Mouse (Mus musculus): ENCODE measurements around the gene Gm20683. TPM values are rescaled to one million over a fixed set of nuclear protein-coding genes. Genes with fewer than 3 reads are reported as not detected.
"Not testable (repeated sequence)": the region's sequence is repeated elsewhere in the genome, so short reads cannot be mapped to it uniquely, and the experiment has no call there.

The Gm20683 gene
- total RNA-seq, 2 experiments from 2014 or later = 29.0 to 29.5 TPM

DNA sequence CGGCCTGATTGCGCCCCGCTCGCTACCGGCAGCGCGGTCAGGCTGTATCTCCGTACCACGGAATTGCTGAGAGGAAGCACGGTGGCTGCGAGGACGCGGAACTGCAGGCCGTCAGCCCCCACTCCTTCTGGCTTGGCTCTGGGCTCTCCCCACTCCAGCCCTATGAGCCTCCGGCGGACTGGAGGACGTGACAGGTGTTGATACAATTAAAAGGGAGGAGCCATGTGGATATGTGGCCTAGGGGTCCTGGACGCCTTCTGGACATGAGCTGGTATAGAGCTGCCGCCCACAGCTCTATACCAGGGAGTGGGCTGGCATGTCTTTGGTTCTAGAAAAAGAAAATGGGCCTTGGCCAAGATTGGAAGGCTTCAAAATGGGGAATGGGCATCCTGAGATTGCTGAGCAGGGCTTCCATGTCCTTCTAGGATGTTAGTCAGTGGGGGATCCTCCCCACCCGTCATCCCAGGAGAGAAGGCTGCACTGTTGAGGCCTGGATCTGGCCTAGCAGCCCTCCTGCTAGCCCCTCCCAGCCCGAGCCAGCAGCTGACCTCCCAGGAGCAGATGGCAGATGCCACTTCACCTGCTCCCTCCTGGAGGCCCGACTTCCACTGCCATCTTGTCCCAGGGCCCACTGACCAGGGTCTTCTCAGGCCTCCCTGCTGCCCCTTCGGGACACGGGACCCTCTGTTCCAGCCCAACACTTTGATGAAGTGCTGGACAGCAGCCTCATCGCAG is 31.8 kb downstream of the Gm20683 start:
- intact Hi-C loops (cut with DNase I) = no loop called here
- peak in 1 of 2 experiments; percentile 57 for DNase-seq (ENCODE audit: low spot score in 2 of 2)

DNA sequence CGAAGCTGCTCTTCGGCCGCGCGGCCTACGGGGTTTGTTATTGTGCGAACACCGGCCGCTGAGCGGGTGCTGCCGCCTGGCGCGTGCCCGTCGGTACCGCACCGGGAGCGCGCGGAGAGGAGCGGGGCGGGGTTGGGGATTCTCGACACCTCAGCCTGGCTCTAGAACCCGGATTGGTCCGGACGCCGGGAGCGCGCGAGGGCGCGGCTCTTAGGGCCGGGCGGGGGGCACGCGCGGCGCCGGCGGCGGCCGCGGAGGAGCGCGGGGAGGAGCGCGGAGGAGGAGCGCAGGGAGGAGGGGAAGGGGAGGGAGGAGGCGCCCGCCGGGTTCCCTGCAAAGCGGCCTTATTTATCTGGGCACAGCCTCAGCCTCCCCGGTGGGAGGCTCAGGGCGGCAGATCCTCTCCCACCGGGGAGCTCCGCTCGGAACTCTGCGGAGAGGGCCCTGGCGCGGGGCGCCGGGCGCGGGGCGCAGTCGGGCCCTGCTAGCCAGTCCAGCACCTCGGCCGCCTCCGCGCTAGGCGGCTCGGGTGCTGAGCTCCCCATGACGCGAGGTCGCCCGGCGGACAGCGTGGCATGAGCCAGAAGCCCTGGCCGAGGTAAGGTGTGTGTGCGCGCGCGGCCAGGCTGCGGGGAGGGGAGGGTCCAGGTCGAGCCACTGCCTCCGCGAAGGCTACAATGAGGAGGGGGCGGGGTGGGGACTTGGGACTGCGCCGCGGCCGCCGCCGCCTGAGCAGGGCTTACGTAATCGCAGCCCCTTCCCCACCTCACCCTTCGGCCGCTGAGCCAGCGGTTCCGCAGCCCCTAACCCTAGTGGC is 32.6 kb downstream of the Gm20683 start, which contains the start of gene Fbxl16:
TSS of gene Fbxl16 (plus strand) at position 297 of the 817 bp plus-strand sequence.
- DNase-seq (ENCODE audit: low spot score in 2 of 2) = peak; percentile 90 to 94
- intact Hi-C loops (cut with DNase I) = no loop called here

DNA sequence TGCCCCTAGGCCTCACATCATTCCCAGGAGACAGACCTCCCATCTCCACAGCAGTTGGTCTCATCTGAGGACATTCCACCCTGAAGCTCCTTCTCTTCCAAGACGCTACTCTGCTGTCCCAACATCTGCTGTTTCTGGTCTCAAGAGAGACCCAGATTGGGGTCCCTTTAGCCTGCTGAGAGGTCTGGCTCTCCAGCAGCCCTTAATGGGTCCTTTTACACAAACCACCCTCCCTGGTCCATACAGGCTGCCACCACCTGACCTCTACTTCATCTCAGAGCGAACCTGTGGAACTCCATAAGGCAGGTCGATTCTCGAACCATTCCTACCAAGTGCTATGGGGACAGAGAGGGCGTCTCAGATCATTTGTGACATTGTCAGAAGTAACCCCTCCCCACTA is 33.5 kb downstream of the Gm20683 start:
- intact Hi-C loops (cut with DNase I) = no loop called here
- DNase-seq (ENCODE audit: low spot score in 2 of 2) = no peak

DNA sequence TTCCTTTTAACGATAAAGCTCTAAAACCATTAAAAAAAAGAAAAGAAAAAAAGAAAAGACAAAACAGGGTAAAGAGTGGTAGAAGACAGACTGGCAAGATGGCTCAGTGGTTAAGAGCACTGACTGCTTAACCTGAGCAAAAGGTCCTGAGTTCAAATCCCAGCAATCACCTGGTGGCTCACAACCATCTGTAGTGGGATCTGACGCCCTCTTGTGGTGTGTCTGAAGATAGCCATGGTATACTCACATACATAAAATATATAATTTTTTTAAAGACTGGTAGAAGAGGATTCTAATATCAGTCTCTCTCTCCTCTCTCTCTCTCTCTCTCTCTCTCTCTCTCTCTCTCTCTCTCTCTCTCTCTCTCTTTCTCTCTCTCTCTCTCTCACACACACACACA is 34.1 kb downstream of the Gm20683 start:
- intact Hi-C loops (cut with DNase I); DNase-seq (ENCODE audit: low spot score in 2 of 2): not testable (repeated sequence)

DNA sequence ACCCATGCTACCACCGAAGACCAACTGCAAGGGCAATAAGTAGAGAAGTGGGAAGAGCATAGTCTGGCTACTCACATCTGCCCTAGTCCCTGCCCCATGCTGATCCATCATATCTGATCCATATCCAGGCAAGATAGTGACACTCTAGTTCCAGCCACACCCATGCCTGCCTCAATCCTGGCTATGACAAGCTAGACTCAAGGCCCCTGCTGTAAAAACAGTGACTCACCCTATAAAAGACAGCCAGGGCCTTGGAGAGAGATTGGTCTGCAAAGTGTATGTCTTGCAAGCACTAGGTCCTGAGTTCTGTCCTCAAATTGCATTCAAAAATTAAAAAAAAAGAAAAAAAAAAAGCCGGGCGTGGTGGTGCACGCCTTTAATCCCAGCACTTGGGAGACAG is 35.1 kb downstream of the Gm20683 start:
- intact Hi-C loops (cut with DNase I) = no loop called here
- DNase-seq (ENCODE audit: low spot score in 2 of 2) = no peak

DNA sequence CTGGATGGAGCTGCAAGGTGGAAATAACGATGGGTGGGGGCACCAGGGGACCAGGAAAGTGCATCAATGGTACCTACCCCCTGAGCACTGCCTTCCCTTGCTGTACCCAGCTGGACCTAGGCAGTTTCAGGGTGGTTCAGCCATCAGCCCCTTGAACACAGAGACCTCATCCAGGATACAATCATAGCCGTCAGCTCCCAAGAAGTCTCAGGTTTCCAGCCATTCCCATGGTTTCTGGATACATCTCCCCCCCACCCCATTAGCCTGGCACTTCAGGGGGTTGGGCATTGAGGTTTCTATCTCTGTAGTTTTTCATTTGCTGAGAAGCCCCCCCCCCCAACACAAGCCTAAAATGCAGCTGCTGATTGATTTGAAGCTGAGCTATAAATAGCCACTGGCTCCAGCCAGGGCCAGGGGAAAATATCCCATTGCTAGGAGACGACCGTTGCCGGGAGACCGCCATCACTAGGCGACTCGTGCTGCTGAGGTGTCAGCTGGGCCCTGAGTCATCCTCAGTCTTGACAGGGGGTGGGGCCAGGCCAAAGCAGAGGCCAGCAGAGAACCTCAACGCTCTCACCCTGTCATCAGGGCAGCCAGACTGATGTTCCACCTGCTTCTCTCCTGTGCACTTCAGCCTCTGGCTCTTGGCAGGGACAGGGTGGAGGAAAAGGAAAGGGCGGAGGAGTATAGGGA is 38.6 kb downstream of the Gm20683 start:
- DNase-seq (ENCODE audit: low spot score in 2 of 2) = peak; percentile 85 to 96
- intact Hi-C loops (cut with DNase I) = no loop called here

DNA sequence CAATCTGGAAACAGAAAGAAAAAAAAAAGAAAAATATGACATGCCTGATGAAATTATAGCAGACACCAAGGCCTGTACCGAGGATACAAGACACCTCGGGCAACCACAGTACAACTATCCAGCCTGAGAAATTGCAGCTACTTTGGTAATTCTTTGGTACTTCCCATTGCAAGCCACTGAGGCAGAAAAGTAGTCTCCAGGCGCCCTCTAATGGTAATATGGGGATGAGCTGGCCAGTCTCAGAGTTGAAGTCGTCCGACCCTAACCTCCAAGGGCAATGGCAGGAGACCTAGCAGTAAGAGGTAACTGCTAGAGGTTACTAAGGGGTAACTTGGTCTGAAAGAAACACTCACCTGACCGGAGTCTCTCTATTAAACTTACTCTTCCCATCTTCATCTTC is 40.5 kb downstream of the Gm20683 start:
- intact Hi-C loops (cut with DNase I) = loop anchor here (2.0 kb wide), 3 partner anchors 28 to 324 kb away; partner anchors contain the start of gene Narfl
- DNase-seq (ENCODE audit: low spot score in 2 of 2) = peak; percentile 78 to 80

DNA sequence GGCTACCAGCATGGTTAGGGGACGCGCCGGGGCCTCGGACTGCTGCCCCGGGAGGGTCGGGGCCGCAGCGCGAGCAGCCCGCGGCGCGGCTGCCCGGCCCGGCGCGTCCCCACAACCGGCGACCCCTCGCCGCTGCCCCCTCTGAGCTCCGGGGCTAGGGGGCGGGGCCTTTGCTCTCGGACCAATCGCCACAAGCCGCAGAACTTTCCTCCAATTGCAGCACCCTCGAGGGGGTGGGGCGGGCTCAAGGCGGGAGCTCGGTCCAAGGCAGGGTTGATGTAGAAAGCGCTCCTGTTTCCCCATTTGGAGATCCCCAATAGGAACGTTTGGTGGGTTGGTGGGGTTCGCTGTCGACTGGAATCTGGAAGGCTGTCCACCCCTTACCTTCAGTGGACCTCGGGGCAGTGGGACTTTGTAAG is 44.6 kb downstream of the Gm20683 start, which contains the start of gene Metrn:
TSS of gene Metrn (minus strand) at position 186 of the 419 bp plus-strand sequence.
- peak; percentile 57 to 76 for DNase-seq (ENCODE audit: low spot score in 2 of 2)
- intact Hi-C loops (cut with DNase I) = loop anchor here (10.0 kb wide), 1 partner anchor 232 kb away; no protein-coding TSS in a partner anchor

DNA sequence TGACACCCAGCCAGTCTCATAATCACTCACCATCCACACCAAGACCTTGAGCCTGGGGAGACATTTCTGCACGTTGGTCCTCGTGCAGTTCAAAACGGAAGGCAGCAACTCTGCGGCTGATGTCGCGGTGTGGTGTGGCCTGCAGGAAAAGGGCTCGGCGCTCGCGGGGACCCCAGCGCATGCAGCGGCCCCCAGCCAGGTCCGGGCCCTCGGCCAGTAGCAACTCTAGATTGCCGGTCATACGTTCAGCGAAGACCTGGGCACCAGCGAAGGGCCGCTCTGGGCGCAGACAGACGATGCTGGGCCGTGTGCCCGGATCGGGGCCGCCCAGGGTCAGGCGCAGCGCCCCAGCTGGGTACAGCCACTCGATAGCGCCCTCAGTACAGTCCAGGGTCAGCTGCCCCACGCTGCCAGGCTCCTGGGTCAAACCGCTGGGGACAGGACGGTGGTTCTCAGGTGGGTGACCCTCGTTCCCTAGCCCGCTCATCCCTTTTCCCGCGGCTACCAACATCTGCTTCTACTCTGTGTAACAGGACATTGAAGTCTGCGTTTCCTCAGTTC is 45.3 kb downstream of the Gm20683 start:
- DNase-seq (ENCODE audit: low spot score in 2 of 2) = no peak
- intact Hi-C loops (cut with DNase I) = loop anchor here (10.0 kb wide), 1 partner anchor 231 kb away; no protein-coding TSS in a partner anchor

DNA sequence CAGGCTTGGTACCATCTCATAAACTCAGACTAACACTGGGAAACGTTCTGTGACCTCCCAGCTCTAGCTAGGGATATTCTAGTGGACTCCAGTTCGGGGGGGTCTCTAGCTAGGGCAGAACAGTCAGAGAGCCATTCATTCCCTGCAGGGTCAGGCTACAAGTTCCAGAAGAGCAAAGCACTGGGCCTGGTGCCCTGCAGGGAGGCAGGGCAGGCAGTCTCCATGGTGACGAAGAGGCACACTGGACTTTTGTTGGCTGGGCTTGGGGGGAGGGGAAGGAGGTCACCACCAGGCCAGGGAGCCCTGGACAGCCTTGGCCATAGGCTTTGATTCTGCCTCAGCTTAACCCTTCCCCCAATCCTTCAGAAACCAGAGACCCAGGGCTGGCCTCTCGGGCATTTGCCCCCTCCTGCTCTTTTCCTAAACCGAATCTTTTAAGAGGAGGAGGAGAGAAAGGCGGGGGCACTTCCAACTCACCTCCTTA is 45.9 kb downstream of the Gm20683 start, which contains the start of gene AC134908.4:
TSS of gene AC134908.4 (minus strand) at position 51 of the 484 bp plus-strand sequence.
- peak; percentile 53 to 78 for DNase-seq (ENCODE audit: low spot score in 2 of 2)
- intact Hi-C loops (cut with DNase I) = loop anchor here (10.0 kb wide), 1 partner anchor 231 kb away; no protein-coding TSS in a partner anchor

DNA sequence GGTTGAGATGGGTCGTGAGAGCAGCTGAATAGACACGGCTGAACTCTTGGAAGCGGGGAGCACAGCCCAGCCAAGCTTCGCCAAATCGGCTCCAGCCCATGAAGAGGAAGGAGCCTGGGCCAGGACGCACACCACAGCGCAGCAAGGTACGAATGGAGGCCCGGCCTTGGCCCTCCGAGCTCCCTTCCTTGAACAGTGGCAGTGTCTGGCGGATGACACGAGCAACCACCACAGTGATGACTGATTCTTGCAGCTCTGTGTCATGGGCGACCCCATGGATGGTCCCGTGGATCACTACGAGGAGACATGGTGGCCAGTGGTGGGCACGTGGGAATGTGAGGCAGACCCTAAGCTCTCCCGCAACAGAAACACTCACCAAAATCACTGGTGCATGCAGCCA is 46.6 kb downstream of the Gm20683 start:
- no peak for DNase-seq (ENCODE audit: low spot score in 2 of 2)
- intact Hi-C loops (cut with DNase I) = loop anchor here (10.0 kb wide), 1 partner anchor 230 kb away; no protein-coding TSS in a partner anchor

DNA sequence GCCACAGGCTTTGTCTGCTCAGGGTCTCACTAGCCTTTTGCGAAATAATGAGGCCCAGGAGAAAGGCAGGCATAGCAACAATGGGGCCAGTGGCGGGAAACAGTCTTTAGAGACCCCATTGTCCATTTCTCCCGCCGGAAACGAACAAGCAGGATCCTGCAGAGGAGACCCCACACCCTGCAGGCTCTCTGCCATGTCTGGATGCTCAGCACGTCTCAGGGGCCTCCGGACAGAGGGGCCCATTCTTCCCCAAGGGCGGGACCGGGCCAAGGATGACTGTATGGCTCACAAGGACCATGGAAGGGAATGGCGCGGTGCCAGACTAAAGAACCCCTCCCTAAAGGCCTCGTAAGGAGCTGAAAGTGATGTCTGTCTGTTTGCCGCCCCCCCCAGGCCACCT is 47.4 kb downstream of the Gm20683 start:
- intact Hi-C loops (cut with DNase I) = loop anchor here (10.0 kb wide), 1 partner anchor 229 kb away; no protein-coding TSS in a partner anchor
- no peak for DNase-seq (ENCODE audit: low spot score in 2 of 2)

DNA sequence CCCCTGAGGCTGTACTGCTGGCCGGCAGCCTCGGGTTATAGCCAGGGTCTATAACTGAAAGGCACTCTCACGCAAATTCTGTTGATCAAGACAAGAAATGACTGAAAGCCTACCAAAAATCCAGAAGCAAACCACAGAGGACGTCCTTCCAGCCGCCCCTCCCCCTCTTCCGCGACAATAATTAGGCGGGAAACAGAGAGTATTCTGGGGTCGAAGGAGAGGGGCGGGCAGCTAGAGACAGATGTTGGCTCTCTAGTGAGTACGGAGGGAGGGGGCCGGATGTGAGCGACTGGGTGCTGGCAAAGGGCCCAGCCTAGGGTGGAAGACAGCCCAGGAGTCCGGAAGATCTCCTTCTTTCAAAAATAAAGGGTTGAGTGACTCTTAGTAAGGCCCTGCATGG is 48.9 kb downstream of the Gm20683 start, which contains the start of gene Fam173a:
TSS of gene Fam173a (minus strand) at position 287 of the 400 bp plus-strand sequence.
- intact Hi-C loops (cut with DNase I) = loop anchor here (10.0 kb wide), 1 partner anchor 228 kb away; no protein-coding TSS in a partner anchor
- peak; percentile 80 for DNase-seq (ENCODE audit: low spot score in 2 of 2)

DNA sequence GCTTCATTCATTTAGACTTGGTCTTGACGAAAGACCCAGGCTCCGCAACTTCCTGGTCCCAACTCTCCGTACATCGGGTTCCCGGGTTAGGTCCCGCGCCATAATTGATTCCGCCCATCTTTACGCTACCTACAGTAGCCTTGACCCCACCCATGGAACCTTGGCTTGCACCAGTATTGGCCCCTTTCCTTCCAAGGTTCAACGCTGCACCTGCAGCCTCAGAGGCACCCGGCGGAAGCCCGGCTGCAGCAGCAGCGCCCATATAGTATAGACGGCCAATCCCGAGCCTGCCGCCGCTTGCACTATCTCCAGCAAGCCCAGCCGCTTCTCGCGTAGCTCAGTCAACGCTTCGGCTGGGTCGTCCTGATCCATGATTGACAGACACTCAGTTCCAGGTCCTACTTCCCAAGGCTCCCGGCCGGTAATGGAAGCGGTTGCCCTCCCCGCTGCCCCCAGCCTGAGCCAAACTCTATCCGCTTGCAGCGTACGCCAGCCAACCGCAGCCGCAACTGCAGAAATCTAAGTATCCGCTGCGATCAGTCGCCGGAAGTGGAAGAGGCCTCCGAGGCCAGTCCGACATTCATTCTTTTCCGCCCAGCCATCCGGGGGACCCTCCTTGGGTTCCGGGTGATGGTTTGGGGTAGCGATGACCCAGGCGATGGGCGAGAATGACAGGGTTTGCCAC is 49.6 kb downstream of the Gm20683 start:
- DNase-seq (ENCODE audit: low spot score in 2 of 2) = peak; percentile 80 to 86
- intact Hi-C loops (cut with DNase I) = loop anchor here (10.0 kb wide), 1 partner anchor 227 kb away; no protein-coding TSS in a partner anchor

DNA sequence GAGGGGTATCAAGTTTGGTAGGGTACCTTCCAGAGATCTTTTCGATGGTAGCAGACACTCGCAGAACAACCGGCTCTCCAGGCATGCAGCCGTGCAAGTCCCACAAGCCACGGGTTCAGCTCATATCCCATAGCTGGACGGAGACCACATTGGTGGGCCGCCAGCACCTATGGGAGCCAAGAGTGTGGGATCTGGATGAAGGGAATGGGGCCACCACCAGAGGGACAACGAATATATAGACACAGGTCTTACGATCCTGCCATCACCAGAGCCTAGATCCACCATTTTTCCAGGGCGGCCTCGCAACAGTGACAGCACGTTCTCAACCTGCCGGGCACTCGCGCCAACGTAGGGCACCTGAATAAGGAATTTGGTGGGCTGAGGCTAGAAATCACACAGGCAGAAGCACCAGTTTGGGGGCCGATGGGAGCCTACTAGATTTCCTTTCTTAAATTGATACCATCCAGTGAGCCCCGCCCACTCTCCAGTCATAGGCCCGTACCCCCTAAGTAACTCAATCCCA is 50.2 kb downstream of the Gm20683 start:
- DNase-seq (ENCODE audit: low spot score in 2 of 2) = peak in 1 of 2 experiments; percentile 55
- intact Hi-C loops (cut with DNase I) = loop anchor here (10.0 kb wide), 1 partner anchor 227 kb away; no protein-coding TSS in a partner anchor

DNA sequence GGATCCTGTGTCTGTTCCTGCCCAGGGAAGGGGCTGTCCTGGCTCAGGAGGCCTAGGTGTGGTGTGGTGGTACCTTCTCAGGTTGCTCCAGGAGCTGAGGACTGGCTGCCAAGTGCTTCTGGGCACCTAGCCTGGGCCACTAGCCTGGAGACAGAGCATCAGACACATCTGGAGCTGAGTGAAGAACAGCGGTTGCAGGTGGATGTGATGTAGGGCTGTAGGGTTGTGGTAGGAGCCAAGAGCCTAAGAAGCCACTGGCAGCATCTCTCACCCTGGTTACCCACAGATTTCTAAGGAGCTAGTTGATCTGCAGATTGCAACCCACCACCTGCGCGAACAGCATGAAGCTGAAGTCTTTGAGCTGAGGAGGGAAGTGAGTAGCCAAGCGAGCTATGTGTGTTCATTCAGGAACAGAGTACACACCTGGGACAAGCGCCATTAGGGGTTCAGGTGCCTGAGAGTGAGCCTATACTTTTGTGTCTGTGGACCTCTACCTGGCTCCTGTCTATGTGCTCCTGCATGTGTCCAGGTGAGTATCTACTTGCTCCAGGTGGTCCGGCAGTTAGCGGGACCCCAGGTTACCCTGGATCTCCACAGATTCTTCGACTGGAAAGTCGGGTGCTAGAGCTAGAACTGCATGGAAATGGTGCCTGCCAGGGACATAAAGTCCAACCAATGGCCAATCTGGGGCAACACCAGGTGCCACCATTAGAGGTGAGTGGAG is 54.6 kb downstream of the Gm20683 start:
- intact Hi-C loops (cut with DNase I) = no loop called here

DNA sequence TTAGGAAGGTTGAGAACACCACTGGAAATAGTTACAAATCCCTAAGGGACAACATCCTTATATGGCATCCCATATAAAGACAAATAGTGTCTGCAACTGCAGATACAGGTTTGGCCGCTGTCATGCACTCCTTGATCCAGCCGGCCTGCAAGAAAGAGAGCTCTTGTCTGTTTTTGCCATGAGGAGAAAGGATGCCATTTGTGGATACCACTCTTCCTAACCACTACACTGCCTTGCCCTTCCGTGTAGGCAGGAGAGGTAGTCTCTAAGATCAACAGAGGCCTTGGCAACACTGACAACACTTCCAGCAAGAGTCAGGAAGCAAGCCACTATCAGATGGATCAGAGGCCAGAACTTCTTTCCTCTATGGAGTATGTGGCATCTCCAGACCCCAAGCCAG is 55.3 kb downstream of the Gm20683 start, which contains the start of gene Ccdc78:
TSS of gene Ccdc78 (plus strand) at position 301 of the 400 bp plus-strand sequence.
- intact Hi-C loops (cut with DNase I) = no loop called here
- no peak for DNase-seq (ENCODE audit: low spot score in 2 of 2)

More for the DNA sequence above, 54.6 kb downstream of the Gm20683 start:
- DNase-seq (ENCODE audit: low spot score in 2 of 2) = no peak

All from left cerebral cortex, postnatal 14 days (tissue).